Mouse (Mus musculus): ENCODE measurements around the gene Ybx2.

- TF ChIP-seq USF1 (IDR thresholded peaks at IDR 0.05; ENCODE audit: low read depth) (no peak), MYOG (IDR thresholded peaks at IDR 0.05; ENCODE audit: control insufficient read depth, extremely low read depth, insufficient read length) (no peak)
Measured at GRCm38 (mm10) chr11:69919661-69920265, 15.8 kb upstream of the Ybx2 start.
